Mouse (Mus musculus) forebrain, embryonic 16.5 days (tissue): ENCODE measurements around the gene Car8. TPM values are rescaled to one million over a fixed set of nuclear protein-coding genes. Genes with fewer than 3 reads are reported as not detected.

Experiments used
- ATAC-seq: fragments of 200-750 bp; cut with Nextera tagmentation; 2 replicates; pipeline ENCODE4 v1.8.0; 2017; ENCODE audit warnings: mild to moderate bottlenecking, moderate library complexity
- H3K27ac ChIP-seq: fragments of 300-500 bp; sonication (generic); 2 replicates; pipeline ENCODE4 v1.5.1; 2014; ENCODE audit warnings: low read length, control low read depth
- H3K27me3 ChIP-seq: fragments of 300-500 bp; sonication (generic); replicated peaks from 2 replicates; pipeline ENCODE4 v1.6.1; 2014; ENCODE audit warnings: low read length; ENCODE audit not compliant: control insufficient read depth, insufficient read depth
- H3K36me3 ChIP-seq: fragments of 300-500 bp; sonication (generic); 2 replicates; pipeline ENCODE4 v1.6.1; 2014; ENCODE audit not compliant: control insufficient read depth, insufficient read depth
- H3K4me1 ChIP-seq: fragments of 300-500 bp; sonication (generic); replicated peaks from 2 replicates; pipeline ENCODE4 v1.6.1; 2014; ENCODE audit warnings: low read length; ENCODE audit not compliant: control insufficient read depth, insufficient read depth
- H3K4me2 ChIP-seq: fragments of 300-500 bp; sonication (generic); 2 replicates; pipeline ENCODE4 v1.6.1; 2014; ENCODE audit warnings: mild to moderate bottlenecking, low read length, control low read depth
- H3K4me3 ChIP-seq: fragments of 300-500 bp; sonication (generic); replicated peaks from 2 replicates; pipeline ENCODE4 v1.5.1; 2014; ENCODE audit warnings: mild to moderate bottlenecking, low read length, control low read depth
- H3K9ac ChIP-seq: fragments of 300-500 bp; sonication (generic); replicated peaks from 2 replicates; pipeline ENCODE4 v1.6.1; 2014; ENCODE audit warnings: low read depth, low read length, control low read depth
- H3K9me3 ChIP-seq: fragments of 300-500 bp; sonication (generic); 2 replicates; pipeline ENCODE4 v1.6.1; 2016; ENCODE audit warnings: low read length; ENCODE audit not compliant: control insufficient read depth
- WGBS: fragments of 180-500 bp; shearing (Covaris S2); extraction: QIAGEN DNeasy Blood & Tissue Kit; methylation state at CpG from one replicate; pipeline ENCODE4 v1.1.7; 2014; 5-methylcytosine and 5-hydroxymethylcytosine counted together
- polyA plus RNA-seq: library from polyadenylated mRNA; unstranded; fragments of >200 nt; fragmentation: Nextera tagmentation; extraction: Ambion mirVana; gene quantifications from 2 replicates; pipeline ENCODE4 v1.2.1, GENCODE M21; 2015

The Car8 gene
- polyA plus RNA-seq, 1 experiment from 2014 or later = 3.9 TPM

- H3K36me3 ChIP-seq = no peaks in the 10 kb centered on the region
- H3K4me1 ChIP-seq = no peaks in the 10 kb centered on the region
- H3K27ac ChIP-seq = no peak overlapping the region
- no peaks in the 10 kb centered on the region for H3K27me3 ChIP-seq
- no peak overlapping the region for H3K4me2 ChIP-seq
- no peaks in the 10 kb centered on the region for H3K9me3 ChIP-seq
- ATAC-seq = no peak
- no peak overlapping the region for H3K4me3 ChIP-seq
- WGBS = 83% methylated on average over 5 of the region's 5 CpGs
- H3K9ac ChIP-seq = no peak overlapping the region
These were observed 7.5 kb downstream of the Car8 start for GRCm38 (mm10) chr4:8231291-8231871.

GRCm38 (mm10) chr4:8229661-8230298 is 9.1 kb downstream of the Car8 start:
- Histone ChIP-seq H3K4me1 (no peaks in the 10 kb centered on the region), H3K9ac (no peak overlapping the region), H3K36me3 (no peaks in the 10 kb centered on the region), H3K4me3 (no peak overlapping the region), H3K9me3 (no peaks in the 10 kb centered on the region), H3K4me2 (no peak overlapping the region), H3K27ac (no peak overlapping the region), H3K27me3 (no peaks in the 10 kb centered on the region)
- 64% methylated on average over 3 of the region's 3 CpGs for WGBS
- no peak for ATAC-seq

- WGBS = 87% methylated on average over 8 of the region's 8 CpGs
These were observed 19.9 kb downstream of the Car8 start for GRCm38 (mm10) chr4:8218941-8219340.

GRCm38 (mm10) chr4:8218004-8218403 is 20.8 kb downstream of the Car8 start:
- no peak overlapping the region for H3K9ac ChIP-seq
- peaks cover 2% of the 10 kb centered on the region; the same call in 1 of the 2 replicates for H3K4me1 ChIP-seq
- H3K27me3 ChIP-seq = no peaks in the 10 kb centered on the region
- 70% methylated on average over 3 of the region's 3 CpGs for WGBS
- H3K4me2 ChIP-seq = no peak overlapping the region
- H3K9me3 ChIP-seq = no peaks in the 10 kb centered on the region
- H3K36me3 ChIP-seq = no peaks in the 10 kb centered on the region
- H3K27ac ChIP-seq = no peak overlapping the region
- ATAC-seq = no peak
- no peak overlapping the region for H3K4me3 ChIP-seq

More at GRCm38 (mm10) chr4:8218941-8219340, 19.9 kb downstream of the Car8 start:
- Histone ChIP-seq H3K36me3 (no peaks in the 10 kb centered on the region), H3K27me3 (no peaks in the 10 kb centered on the region), H3K27ac (no peak overlapping the region), H3K9ac (no peak overlapping the region), H3K4me3 (no peak overlapping the region), H3K4me1 (peaks cover 2% of the 10 kb centered on the region; the same call in 1 of the 2 replicates), H3K4me2 (no peak overlapping the region), H3K9me3 (no peaks in the 10 kb centered on the region)
- no peak for ATAC-seq

GRCm38 (mm10) chr4:8217272-8217671 is 21.6 kb downstream of the Car8 start:
- H3K4me3 ChIP-seq = no peak overlapping the region
- no peaks in the 10 kb centered on the region for H3K36me3 ChIP-seq
- ATAC-seq = no peak
- H3K9ac ChIP-seq = no peak overlapping the region
- WGBS = 85% methylated on average over 5 of the region's 5 CpGs
- H3K27ac ChIP-seq = no peak overlapping the region
- peaks cover 2% of the 10 kb centered on the region; the same call in 1 of the 2 replicates for H3K4me1 ChIP-seq
- no peaks in the 10 kb centered on the region for H3K27me3 ChIP-seq
- H3K4me2 ChIP-seq = no peak overlapping the region
- H3K9me3 ChIP-seq = no peaks in the 10 kb centered on the region

GRCm38 (mm10) chr4:8216551-8216950 is 22.3 kb downstream of the Car8 start:
- H3K9me3 ChIP-seq = no peaks in the 10 kb centered on the region
- no peak; the same call in 1 of the 2 replicates for ATAC-seq
- H3K27ac ChIP-seq = no peak overlapping the region
- H3K36me3 ChIP-seq = no peaks in the 10 kb centered on the region
- H3K4me1 ChIP-seq = peaks cover 2% of the 10 kb centered on the region; the same call in 1 of the 2 replicates
- H3K4me3 ChIP-seq = no peak overlapping the region
- H3K4me2 ChIP-seq = no peak overlapping the region
- no peak overlapping the region for H3K9ac ChIP-seq
- H3K27me3 ChIP-seq = no peaks in the 10 kb centered on the region
- WGBS = 35% methylated on average over 6 of the region's 6 CpGs

- H3K4me1 ChIP-seq = peaks cover 2% of the 10 kb centered on the region; the same call in 1 of the 2 replicates
- no peaks in the 10 kb centered on the region for H3K27me3 ChIP-seq
- no peak for ATAC-seq
- H3K9me3 ChIP-seq = no peaks in the 10 kb centered on the region
- 84% methylated on average over 2 of the region's 2 CpGs for WGBS
- no peak overlapping the region for H3K4me3 ChIP-seq
- no peak overlapping the region for H3K9ac ChIP-seq
- no peaks in the 10 kb centered on the region for H3K36me3 ChIP-seq
- no peak overlapping the region for H3K27ac ChIP-seq
- no peak overlapping the region for H3K4me2 ChIP-seq
These were observed 25.2 kb downstream of the Car8 start for GRCm38 (mm10) chr4:8213661-8214060.

GRCm38 (mm10) chr4:8212873-8213569 is 25.8 kb downstream of the Car8 start:
- WGBS = 79% methylated on average over 8 of the region's 8 CpGs
- no peak for ATAC-seq
- Histone ChIP-seq H3K9ac (no peak overlapping the region), H3K4me2 (no peak overlapping the region), H3K27ac (no peak overlapping the region), H3K36me3 (no peaks in the 10 kb centered on the region), H3K9me3 (no peaks in the 10 kb centered on the region), H3K4me3 (no peak overlapping the region), H3K4me1 (peaks cover 2% of the 10 kb centered on the region; the same call in 1 of the 2 replicates), H3K27me3 (no peaks in the 10 kb centered on the region)

- Histone ChIP-seq H3K9ac (no peak overlapping the region), H3K36me3 (no peaks in the 10 kb centered on the region)
- 93% methylated on average over 2 of the region's 2 CpGs for WGBS
These were observed 28.4 kb downstream of the Car8 start for GRCm38 (mm10) chr4:8210452-8210851.

More at GRCm38 (mm10) chr4:8210452-8210851, 28.4 kb downstream of the Car8 start:
- no peak overlapping the region for H3K27ac ChIP-seq
- H3K27me3 ChIP-seq = no peaks in the 10 kb centered on the region
- no peak overlapping the region for H3K4me2 ChIP-seq
- ATAC-seq = no peak
- no peak overlapping the region for H3K4me3 ChIP-seq
- no peaks in the 10 kb centered on the region for H3K4me1 ChIP-seq
- no peaks in the 10 kb centered on the region for H3K9me3 ChIP-seq
